Mouse (Mus musculus): ENCODE measurements at regions not wholly inside any gene's neighbourhood (a gene's known extent, or its start where the extent isn't known, plus 50 kb on each side); places are given as distances from the start of the nearest gene placed in this dataset.

- DNase-seq, result no peak
Observed at GRCm38 (mm10) chr8:92302694-92303093, 54.7 kb upstream of the Irx5 start.

- no peak for DNase-seq
Observed at GRCm38 (mm10) chr8:92301029-92301428, 56.4 kb upstream of the Irx5 start.

GRCm38 (mm10) chr8:92286841-92287811 lies 70.3 kb upstream of the Irx5 start:
- DNase-seq, result no peak

GRCm38 (mm10) chr8:92275755-92276154 lies 81.7 kb upstream of the Irx5 start:
- no peak for DNase-seq

- no peak for DNase-seq
Observed at GRCm38 (mm10) chr8:92272726-92273125, 84.7 kb upstream of the Irx5 start.

- no peak for DNase-seq
Observed at GRCm38 (mm10) chr8:92272073-92272472, 85.4 kb upstream of the Irx5 start.

- DNase-seq, result no peak
Observed at GRCm38 (mm10) chr8:92270636-92271035, 86.8 kb upstream of the Irx5 start.

- no peak for DNase-seq
Observed at GRCm38 (mm10) chr8:92267415-92267814, 90.0 kb upstream of the Irx5 start.

- no peak for DNase-seq
Observed at GRCm38 (mm10) chr8:92260056-92260455, 97.4 kb upstream of the Irx5 start.

GRCm38 (mm10) chr8:92258258-92258657 lies 99.2 kb upstream of the Irx5 start:
- no peak for DNase-seq

GRCm38 (mm10) chr8:92252597-92253375 lies 104.6 kb upstream of the Irx5 start:
- no peak for DNase-seq

GRCm38 (mm10) chr8:92246301-92246700 lies 111.1 kb upstream of the Irx5 start:
- no peak for DNase-seq

- DNase-seq, result no peak
Observed at GRCm38 (mm10) chr8:92240686-92241275, 116.6 kb upstream of the Irx5 start.

GRCm38 (mm10) chr8:92231326-92232225 lies 125.8 kb upstream of the Irx5 start:
- DNase-seq, result no peak

- no peak for DNase-seq
Observed at GRCm38 (mm10) chr8:92229526-92229925, 127.9 kb upstream of the Irx5 start.

- no peak for DNase-seq
Observed at GRCm38 (mm10) chr8:92224929-92225328, 132.5 kb upstream of the Irx5 start.

- DNase-seq, result no peak
Observed at GRCm38 (mm10) chr8:92222992-92223391, 134.4 kb upstream of the Irx5 start.

- no peak for DNase-seq
Observed at GRCm38 (mm10) chr8:92219181-92219890, 138.1 kb upstream of the Irx5 start.

- no peak for DNase-seq
Observed at GRCm38 (mm10) chr8:92217521-92217920, 139.9 kb upstream of the Irx5 start.

- DNase-seq, result no peak
Observed at GRCm38 (mm10) chr8:92216176-92216575, 141.2 kb upstream of the Irx5 start.

- DNase-seq, result no peak
Observed at GRCm38 (mm10) chr8:92212786-92213535, 144.5 kb upstream of the Irx5 start.

All from thymus, postnatal 25 days (tissue).